Mouse (Mus musculus) ES-Bruce4 (cell line): ENCODE data around the gene Pip5k1b. TPM values are rescaled to one million over a fixed set of nuclear protein-coding genes. Genes with fewer than 3 reads are reported as not detected.

Experiments used
- H3K27ac ChIP-seq: 2 replicates; pipeline ENCODE4 v1.5.1; 2012; ENCODE audit warnings: low read length, inconsistent platforms; ENCODE audit not compliant: insufficient read depth
- H3K27me3 ChIP-seq: 2 replicates; pipeline ENCODE4 v1.6.1; 2012; ENCODE audit warnings: mild to moderate bottlenecking, low read length, inconsistent platforms; ENCODE audit not compliant: control insufficient read depth, poor library complexity, insufficient read depth, severe bottlenecking
- H3K36me3 ChIP-seq: 2 replicates; pipeline ENCODE4 v1.6.1; 2012; ENCODE audit warnings: inconsistent platforms, mild to moderate bottlenecking, low read length, moderate library complexity; ENCODE audit not compliant: control insufficient read depth, poor library complexity, insufficient read depth, severe bottlenecking
- H3K4me1 ChIP-seq: one replicate; pipeline ENCODE4 v1.8.1; 2011; ENCODE audit warnings: low read length; ENCODE audit not compliant: control insufficient read depth, insufficient read depth
- H3K4me3 ChIP-seq: 2 replicates; pipeline ENCODE4 v1.5.1; 2011; ENCODE audit warnings: low read depth, mild to moderate bottlenecking, low read length
- H3K9ac ChIP-seq: 2 replicates; pipeline ENCODE4 v1.6.1; 2012; ENCODE audit warnings: low read depth, mild to moderate bottlenecking, inconsistent platforms; ENCODE audit not compliant: poor library complexity, severe bottlenecking
- H3K9me3 ChIP-seq: replicated peaks from 2 replicates; pipeline ENCODE4 v1.6.1; 2012; ENCODE audit warnings: mild to moderate bottlenecking, low read length, inconsistent platforms; ENCODE audit not compliant: control insufficient read depth, poor library complexity, insufficient read depth, severe bottlenecking
- CTCF ChIP-seq: IDR thresholded peaks from one replicate; pipeline ENCODE4 v1.8.1; 2011; ENCODE audit warnings: low read depth, low read length
- EP300 ChIP-seq: IDR thresholded peaks from 2 replicates; pipeline ENCODE4 v1.6.1; 2011; ENCODE audit warnings: low read depth, low read length; ENCODE audit not compliant: insufficient read depth
- POLR2A ChIP-seq: IDR thresholded peaks from one replicate; pipeline ENCODE4 v1.8.1; 2011; ENCODE audit warnings: low read length; ENCODE audit not compliant: insufficient read depth
- polyA plus RNA-seq: library from polyadenylated mRNA; stranded (reverse); fragments of >200 nt; gene quantifications from 2 replicates; pipeline ENCODE4 v1.2.4, GENCODE M21; 2011; ENCODE audit warnings: low read depth; ENCODE audit not compliant: missing spikeins, insufficient read depth, insufficient read length

Gene Pip5k1b
- polyA plus RNA-seq, 1 experiment, result 4.0 TPM

DNA sequence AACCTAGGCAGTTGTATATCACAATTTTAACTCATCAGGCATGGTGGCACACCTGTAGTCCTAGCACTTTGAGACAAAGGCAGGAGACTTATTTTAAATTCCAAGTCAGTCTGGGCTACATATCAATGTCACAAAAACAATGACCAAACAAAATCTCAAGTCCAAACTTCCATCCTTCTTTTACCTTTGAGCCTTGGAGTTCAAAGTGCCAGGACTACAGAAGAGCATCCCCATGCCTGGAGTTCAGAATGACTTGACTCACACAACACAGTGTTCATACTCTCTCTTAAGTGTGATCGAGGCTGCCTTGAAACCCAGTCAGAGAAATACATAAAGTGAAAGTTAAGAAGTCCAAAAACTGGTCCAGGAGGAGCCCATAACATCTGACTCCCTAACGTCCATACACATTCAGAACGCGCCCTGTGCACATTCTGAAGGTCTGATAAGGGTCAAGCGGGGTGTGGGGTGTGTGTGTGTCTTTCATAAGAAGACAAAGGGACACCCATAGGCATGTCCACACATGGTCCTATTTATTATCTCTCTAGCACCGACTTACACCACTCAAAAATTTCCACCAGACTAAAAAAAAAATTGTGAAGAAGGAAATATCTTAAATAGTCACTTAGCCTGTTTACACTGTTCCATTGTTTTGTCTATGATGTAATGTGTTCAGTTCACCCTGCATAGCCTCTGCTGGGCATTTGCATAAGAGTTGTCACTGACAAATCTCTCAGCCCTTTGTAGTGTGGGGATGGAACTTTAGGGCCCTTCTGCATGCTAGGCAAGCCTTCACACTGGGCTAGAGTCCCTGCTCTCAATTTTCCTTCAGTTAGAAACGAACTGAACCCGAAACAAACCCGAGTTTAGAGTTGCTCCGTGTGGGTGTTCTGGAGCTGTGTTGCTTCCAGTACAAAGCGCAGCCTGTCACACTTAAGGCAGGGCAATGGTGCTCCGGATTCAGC is 296.0 kb downstream of the Pip5k1b start:
- Histone ChIP-seq H3K9me3 (no peaks in the 10 kb centered on the region), H3K27ac (peak overlapping the region; percentile 8; the same call in 1 of the 2 replicates), H3K27me3 (no peaks in the 10 kb centered on the region), H3K4me1 (no peaks in the 10 kb centered on the region), H3K4me3 (no peak overlapping the region), H3K9ac (no peak overlapping the region), H3K36me3 (no peaks in the 10 kb centered on the region)
- TF ChIP-seq POLR2A (no peak), EP300 (no peak), CTCF (no peak)

DNA sequence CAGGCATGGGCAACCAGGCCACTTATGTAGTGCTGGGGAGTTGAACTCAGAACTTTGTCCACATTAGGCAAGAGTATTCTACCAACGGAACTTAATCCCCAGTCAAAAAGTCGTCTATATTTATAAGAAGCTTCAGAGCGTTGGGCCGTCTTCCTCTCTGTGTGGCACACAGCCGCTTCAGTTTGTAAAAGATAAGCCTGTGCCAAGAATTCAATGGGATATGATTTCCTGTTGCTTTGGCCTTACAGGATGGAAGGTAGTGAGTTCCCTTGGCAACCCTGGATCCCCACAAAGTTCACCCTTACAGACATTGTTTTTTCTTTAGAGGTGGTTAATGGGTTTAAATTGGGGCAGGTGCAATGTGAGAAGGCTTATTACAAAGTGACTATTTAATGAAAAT is 297.3 kb downstream of the Pip5k1b start:
- Histone ChIP-seq H3K27me3 (no peaks in the 10 kb centered on the region), H3K36me3 (no peaks in the 10 kb centered on the region), H3K4me3 (no peak overlapping the region), H3K9ac (no peak overlapping the region), H3K27ac (no peak overlapping the region), H3K9me3 (no peaks in the 10 kb centered on the region), H3K4me1 (peaks cover 2% of the 10 kb centered on the region)
- TF ChIP-seq POLR2A (no peak), CTCF (no peak), EP300 (no peak)

DNA sequence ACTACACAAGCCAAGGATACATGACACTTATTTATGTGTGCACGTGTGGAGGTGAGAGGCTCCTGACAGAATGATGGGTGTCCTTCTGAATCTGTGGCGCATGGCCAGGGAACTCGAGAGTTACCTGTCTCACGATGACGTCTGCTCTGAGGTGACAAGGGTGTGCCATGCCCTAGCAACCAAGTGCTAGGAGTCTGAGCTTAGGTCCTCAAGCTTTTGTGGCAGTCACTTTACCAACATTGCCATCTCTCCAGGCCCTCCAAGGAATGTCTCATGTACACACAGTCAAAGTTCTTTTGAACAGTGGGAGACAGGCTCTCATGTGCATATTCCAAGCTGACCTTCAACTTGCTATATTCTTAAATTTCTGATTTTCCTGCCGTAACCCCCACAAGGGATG is 297.7 kb downstream of the Pip5k1b start:
- TF ChIP-seq POLR2A (no peak), EP300 (no peak), CTCF (no peak)
- no peak overlapping the region for H3K4me3 ChIP-seq
- peaks cover 4% of the 10 kb centered on the region for H3K4me1 ChIP-seq
- no peak overlapping the region for H3K27ac ChIP-seq
- H3K9me3 ChIP-seq, result no peaks in the 10 kb centered on the region
- no peak overlapping the region for H3K9ac ChIP-seq
- no peaks in the 10 kb centered on the region for H3K36me3 ChIP-seq
- no peaks in the 10 kb centered on the region for H3K27me3 ChIP-seq

DNA sequence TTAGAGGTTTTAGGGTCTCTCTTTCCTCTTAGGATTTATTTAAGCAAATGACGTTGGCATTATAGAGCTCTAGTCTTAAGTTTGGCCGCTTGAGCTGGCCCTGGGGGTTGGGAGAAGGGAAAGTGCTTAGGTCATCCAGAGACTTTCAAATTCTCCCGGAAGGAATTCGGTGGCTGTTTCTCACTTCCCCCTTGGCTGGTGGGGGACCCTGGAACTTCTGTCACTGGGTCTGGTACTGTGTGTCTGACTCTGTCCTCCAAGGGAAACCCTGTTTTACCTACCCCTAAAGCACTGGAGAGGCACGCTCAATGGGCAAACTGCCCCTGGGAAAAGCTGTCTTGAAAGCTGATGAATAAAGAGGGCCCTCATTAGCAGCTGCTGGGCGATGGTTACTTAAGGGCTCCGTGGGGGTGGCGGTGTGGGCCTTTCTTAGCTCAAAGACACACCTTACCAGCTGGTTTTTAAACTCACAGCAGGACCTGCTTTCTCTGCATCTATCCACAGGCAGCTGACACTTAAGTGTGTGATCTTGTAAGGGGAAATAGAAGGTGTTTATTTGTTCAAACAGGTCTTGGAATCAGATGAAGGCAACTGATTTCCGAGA is 301.9 kb downstream of the Pip5k1b start:
- Histone ChIP-seq H3K9ac (peak overlapping the region; percentile 11; the same call in 1 of the 2 replicates), H3K27ac (peak overlapping the region; percentile 66), H3K36me3 (no peaks in the 10 kb centered on the region), H3K4me3 (no peak overlapping the region), H3K27me3 (no peaks in the 10 kb centered on the region), H3K4me1 (peaks cover 13% of the 10 kb centered on the region), H3K9me3 (no peaks in the 10 kb centered on the region)
- no peak for TF ChIP-seq EP300

DNA sequence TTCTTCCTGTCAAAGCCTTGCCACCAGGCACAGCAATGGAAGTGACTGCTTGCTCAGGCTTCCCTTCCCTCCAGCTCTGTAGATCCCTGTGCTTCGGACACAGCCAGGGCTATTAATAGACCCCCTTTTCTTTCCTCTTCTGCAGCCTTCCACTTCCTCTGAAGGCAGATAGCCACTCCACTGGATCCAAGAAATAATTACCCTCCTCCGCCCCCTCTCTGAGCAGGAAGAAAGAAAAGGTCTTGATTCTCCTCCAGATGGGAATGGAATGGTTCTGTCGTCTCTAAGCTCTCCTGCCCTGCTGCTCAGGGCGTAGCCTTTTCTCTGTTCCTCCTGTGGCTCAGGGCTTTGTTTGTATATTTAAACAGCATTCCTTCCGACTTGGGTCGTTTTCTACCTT is 303.8 kb downstream of the Pip5k1b start:
- Histone ChIP-seq H3K4me3 (no peak overlapping the region), H3K4me1 (peaks cover 13% of the 10 kb centered on the region), H3K9ac (0 out of 2 replicates have a peak overlapping the region, but pooled peaks have one; percentile 1), H3K27me3 (no peaks in the 10 kb centered on the region), H3K9me3 (no peaks in the 10 kb centered on the region), H3K27ac (peak overlapping the region; percentile 84), H3K36me3 (no peaks in the 10 kb centered on the region)
- TF ChIP-seq EP300, result 0 out of 2 replicates have a peak, but pooled peaks have one; percentile 53
- no peak for TF ChIP-seq POLR2A

Other genes starting within 250 kb of the Pip5k1b start
- gene Fam122a, start 78.5 kb downstream of the Pip5k1b start, polyA plus RNA-seq, result 7.1 and 8.6 TPM in 2 replicates
- gene Tmem252, start 118.1 kb upstream of the Pip5k1b start, polyA plus RNA-seq, result not detected in 2 replicates